Mouse (Mus musculus): Measurements from ENCODE around the gene Pramel3.
"Not testable (repeated sequence)": the region's sequence is repeated elsewhere in the genome, so short reads cannot be mapped to it uniquely, and the experiment has no call there.

Gene Pramel3

GRCm38 (mm10) chrX:135302007-135302406, at the start of gene Pramel3:
Gene Pramel3 (plus strand): TSS chrX:135302307.
- DNase-seq (ENCODE audit: low spot score), result not testable (repeated sequence)

- not testable (repeated sequence) for DNase-seq (ENCODE audit: low spot score)
Observed at GRCm38 (mm10) chrX:135360685-135361084, 58.6 kb downstream of the Pramel3 start.

GRCm38 (mm10) chrX:135361943-135362342, 59.8 kb downstream of the Pramel3 start:
- not testable (repeated sequence) for DNase-seq (ENCODE audit: low spot score)
